Mouse (Mus musculus) cerebellum, postnatal 25 days (tissue): ENCODE measurements at regions not wholly inside any gene's neighbourhood (a gene's known extent, or its start where the extent isn't known, plus 50 kb on each side); places are given as distances from the start of the nearest gene placed in this dataset.

Experiments used
- DNase-seq, 2 experiments: peaks; one replicate each; pipeline ENCODE4 v3.0.0; 2021; ENCODE audit warnings: mixed read lengths in 2 of 2

DNA sequence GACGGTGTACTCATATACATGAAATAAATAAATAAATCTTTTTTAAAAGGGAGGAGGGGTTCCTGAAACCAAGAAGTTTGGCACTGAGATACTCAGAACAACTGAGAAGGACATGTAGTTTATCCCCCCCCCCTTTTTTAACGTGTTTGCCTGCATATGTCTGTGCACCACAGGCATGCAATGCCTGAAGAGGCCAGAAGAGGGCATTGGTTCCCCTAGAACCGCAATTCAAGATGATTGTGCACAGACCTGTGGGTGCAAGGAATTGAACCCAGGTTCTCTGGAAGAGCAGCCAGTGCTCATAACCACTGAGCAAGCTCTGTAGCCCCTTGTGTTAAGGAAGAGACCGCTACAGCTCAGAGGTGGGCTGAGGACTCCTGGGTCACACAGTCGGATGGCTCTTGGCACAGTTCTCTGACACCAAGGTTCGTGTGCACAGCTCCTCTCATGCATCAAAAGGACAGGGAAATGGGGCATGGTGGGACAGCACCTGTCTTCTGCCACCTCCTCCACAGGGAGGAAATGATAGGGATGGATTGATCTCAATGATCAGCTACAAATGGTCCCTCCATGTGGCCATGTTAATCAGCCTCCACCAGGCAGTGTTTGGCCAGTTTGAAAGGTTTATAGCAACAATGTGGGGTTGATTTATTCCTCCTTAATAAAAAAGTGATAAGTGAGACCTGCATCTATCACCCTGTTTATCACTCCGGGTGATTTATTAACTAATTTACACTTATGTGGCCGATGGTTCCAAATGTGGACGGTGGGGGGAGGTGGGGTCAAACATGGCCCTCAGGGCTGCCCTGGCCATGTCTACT, 58.5 kb upstream of the Top1 start:
- no peak for DNase-seq

DNA sequence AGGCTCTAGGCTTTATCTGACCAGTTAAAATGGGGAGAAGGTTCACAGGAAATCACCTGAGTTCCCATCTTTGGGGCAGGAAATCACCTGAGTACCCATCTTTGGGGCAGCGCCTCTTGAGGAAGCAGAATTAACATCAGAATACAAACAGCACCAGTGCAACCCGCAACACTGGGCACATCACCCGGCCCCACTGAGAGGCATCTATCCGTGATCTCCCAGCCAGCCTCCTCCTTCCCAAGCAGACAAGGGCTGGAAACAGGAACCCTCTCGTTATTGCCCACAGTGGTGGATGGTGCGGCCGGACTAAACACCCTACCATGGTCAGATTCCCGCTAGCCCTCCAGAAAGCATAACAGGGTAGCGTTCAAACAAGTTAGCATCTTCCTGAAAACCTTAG, 57.3 kb upstream of the Top1 start:
- DNase-seq: no peak

DNA sequence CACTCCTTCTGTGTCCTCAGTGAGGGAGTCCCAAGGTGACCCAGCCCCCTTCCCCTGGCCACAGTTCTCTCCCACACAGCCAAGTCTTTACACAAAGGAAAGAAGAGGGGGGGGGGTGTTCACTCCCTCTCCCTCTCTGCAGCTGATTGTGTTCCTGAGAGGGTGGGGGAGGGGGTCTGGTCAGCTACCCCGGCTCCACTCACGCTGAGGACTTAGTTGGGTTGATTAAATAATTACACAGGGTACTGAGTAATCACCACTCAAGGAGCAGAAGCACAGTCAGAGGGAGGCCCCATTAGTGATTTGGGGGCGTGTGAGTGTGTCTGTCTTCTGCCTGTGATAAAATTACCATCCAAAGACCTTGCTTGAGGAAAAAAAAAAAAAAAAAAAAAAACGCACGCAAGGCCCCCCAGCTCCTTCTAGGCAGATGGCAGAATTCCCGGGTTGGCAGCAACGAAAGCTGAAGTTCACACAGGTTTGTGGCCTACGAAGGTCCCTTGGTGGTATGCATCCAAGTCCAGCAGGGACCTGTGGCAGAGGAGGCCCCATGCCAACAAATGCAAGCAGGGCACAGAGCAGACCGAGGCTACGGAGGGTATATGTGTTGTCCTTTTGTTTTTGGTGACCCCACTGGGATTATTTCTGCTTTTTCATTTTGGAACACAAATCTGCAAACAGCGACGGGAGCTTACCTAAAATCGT, 55.3 kb upstream of the Top1 start:
- no peak for DNase-seq

DNA sequence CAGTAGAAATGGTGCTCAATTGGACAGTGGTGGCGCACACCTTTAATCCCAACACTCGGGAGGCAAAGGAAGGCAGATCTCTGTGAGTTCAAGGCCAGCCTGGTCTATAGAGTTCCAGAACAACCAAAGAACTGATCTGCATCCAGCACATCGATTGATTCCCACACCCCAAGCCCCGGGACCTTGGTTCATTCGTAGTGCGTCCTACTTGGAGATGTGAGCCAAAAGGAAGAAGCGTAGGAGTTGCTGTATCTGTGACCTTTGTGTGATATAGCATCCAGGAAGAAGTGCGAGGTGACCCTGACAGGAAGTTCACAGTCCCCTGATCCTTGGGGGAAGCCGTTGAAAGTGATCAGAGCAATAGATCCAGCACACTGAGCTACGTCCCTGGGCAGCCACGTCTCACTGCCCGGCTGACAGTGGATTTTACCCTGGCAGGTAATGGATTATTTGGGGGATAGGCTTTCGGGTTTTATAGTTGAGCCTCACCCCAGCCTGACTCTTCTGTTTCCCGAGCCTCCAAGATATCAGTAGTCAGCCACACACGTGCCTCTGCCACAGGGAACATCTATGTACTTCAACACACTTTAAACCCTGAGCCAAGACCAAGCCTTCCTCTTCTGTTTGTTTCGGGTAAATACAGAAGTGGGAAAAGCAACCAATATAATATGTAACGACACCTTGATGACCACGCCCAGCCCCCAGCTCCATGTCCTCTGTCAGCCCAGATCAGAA, 54.1 kb upstream of the Top1 start:
- no peak for DNase-seq

DNA sequence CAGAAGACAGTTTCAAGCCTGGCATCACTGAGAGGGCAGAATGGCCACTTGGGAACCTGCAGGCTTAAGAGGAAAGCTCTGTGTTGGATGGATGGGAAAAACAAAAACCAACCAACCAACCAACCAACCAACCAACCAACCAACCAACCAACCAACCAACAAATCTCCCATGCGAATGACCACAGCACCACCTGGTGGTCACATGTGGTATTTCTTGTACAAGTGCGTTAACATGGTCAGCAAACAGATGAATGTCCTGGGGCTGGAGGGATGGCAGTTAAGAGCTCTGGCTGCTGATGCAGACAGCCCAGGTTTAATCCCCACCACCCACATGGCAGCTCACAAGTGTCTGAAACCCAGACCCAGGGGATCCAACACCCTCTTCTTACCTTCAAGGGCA, 52.7 kb upstream of the Top1 start:
- DNase-seq: peak; percentile 69 to 82
